In the genomic region with DNA sequence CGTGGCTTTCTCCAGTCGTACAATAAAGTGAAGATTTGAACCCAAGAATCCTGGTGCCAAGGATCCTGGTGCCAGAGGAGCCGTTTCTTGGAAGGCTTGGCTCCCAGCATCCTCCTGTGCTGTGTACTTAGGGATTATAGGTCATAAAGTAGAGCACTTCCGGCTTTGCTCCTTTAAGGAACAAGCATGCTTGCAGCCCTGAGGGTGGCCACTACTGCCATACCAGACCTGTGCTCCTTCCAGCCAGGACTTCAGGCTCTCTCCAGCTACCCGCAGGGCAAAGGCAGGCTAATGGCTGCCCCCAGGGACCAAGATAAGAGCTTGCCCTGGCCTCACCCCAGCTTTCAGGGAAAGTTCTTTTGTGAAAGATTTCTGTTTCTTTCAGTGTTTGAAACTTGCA, we compare ENCODE assay signal across 38 mouse cellular contexts. TPM values are rescaled to one million over a fixed set of nuclear protein-coding genes. Genes with fewer than 3 reads are reported as not detected.
DNase-seq lines count a peak whose midpoint lies in the region; ATAC-seq lines count a peak whose summit lies in the region.
"Had no signal": no experiment of that assay in that cellular context is flagged by ENCODE, and none has a peak within 500 bp of the region (broad histone marks: within the 10 kb centered on the region; RNA-seq: fewer than 3 reads in every experiment).

No protein-coding gene starts in this region.

- WGBS in limb, embryonic 11.5 days: 57% methylated on average over 5 of the region's 5 CpGs

- peak; percentile 46 for DNase-seq in adrenal gland, postnatal 10 days
- no peak for DNase-seq in adrenal gland, adult 8-10 months
- DNase-seq in urinary bladder, postnatal 14 days (ENCODE audit: low spot score): peak; percentile 32
- DNase-seq in urinary bladder, postnatal 36 days (ENCODE audit: low spot score in 2 of 2): no peak
- DNase-seq in limb, embryonic 11.5 days (ENCODE audit: low spot score): peak; percentile 36
- DNase-seq in right cerebral cortex, postnatal 4 days: no peak
- DNase-seq in cerebellum, postnatal 36 days: no peak
- no peak for DNase-seq in heart, adult 8-10 months (ENCODE audit: low spot score)
- DNase-seq: cerebellum, adult 2 months; cerebellum, postnatal 14 days; heart, postnatal 14 days; kidney, adult 8-10 months; liver, postnatal 0 days; lung, postnatal 36 days; right cerebral cortex, postnatal 25 days; spleen, adult 18-20 months; thymus, postnatal 14 days had no signal

- 0 out of 2 replicates have a peak, but pooled peaks cover 2% of the 10 kb centered on the region for H3K4me1 ChIP-seq in limb, embryonic 11.5 days (ENCODE audit: control insufficient read depth, insufficient read depth, low read length)
- H3K4me1 ChIP-seq: hindbrain, embryonic 15.5 days; liver, embryonic 12.5 days; midbrain, embryonic 15.5 days had no signal

- no peak overlapping the region for H3K4me2 ChIP-seq in limb, embryonic 11.5 days (ENCODE audit: low read depth, severe bottlenecking)
- H3K4me2 ChIP-seq: embryonic facial prominence, embryonic 13.5 days; hindbrain, embryonic 15.5 days; liver, embryonic 12.5 days; midbrain, embryonic 15.5 days had no signal

- no peak for ATAC-seq in limb, embryonic 11.5 days (ENCODE audit: insufficient number of reproducible peaks, low FRiP score, low TSS enrichment, low read depth)
- ATAC-seq: forebrain, embryonic 16.5 days; inflammation-experienced regulatory T-cells, adult 6 months; liver, embryonic 12.5 days; liver, postnatal 0 days; midbrain, embryonic 15.5 days had no signal

- no peak overlapping the region for H3K4me3 ChIP-seq in limb, embryonic 11.5 days (ENCODE audit: low read depth, low read length)
- H3K4me3 ChIP-seq: embryonic facial prominence, embryonic 13.5 days; forebrain, embryonic 10.5 days; hindbrain, embryonic 10.5 days; hindbrain, embryonic 15.5 days; liver, embryonic 12.5 days; midbrain, embryonic 15.5 days had no signal

- H3K36me3 ChIP-seq in limb, embryonic 11.5 days (ENCODE audit: control insufficient read depth, insufficient read depth, low read length): no peaks in the 10 kb centered on the region
- H3K36me3 ChIP-seq: embryonic facial prominence, embryonic 13.5 days; forebrain, embryonic 10.5 days; G1E; hindbrain, embryonic 10.5 days; hindbrain, embryonic 15.5 days; liver, embryonic 12.5 days; midbrain, embryonic 15.5 days had no signal

- H3K9me3 ChIP-seq in limb, embryonic 11.5 days (ENCODE audit: control insufficient read depth, low read length): no peaks in the 10 kb centered on the region
- H3K9me3 ChIP-seq: embryonic facial prominence, embryonic 13.5 days; forebrain, embryonic 10.5 days; G1E; hindbrain, embryonic 10.5 days; hindbrain, embryonic 15.5 days; liver, embryonic 12.5 days; midbrain, embryonic 15.5 days had no signal

- no peak overlapping the region for H3K9ac ChIP-seq in limb, embryonic 11.5 days (ENCODE audit: low read length)
- H3K9ac ChIP-seq: embryonic facial prominence, embryonic 13.5 days; hindbrain, embryonic 15.5 days; liver, embryonic 12.5 days; liver, postnatal 0 days; midbrain, embryonic 15.5 days had no signal

- H3K27ac ChIP-seq in limb, embryonic 11.5 days (replicated peaks; ENCODE audit: low read depth, low read length): no peak overlapping the region
- H3K27ac ChIP-seq: forebrain, embryonic 10.5 days; hindbrain, embryonic 10.5 days; hindbrain, embryonic 15.5 days; kidney, postnatal 0 days; liver, embryonic 12.5 days; midbrain, embryonic 15.5 days had no signal

- H3K27me3 ChIP-seq in limb, embryonic 11.5 days (ENCODE audit: control insufficient read depth, insufficient read depth, low read length): no peaks in the 10 kb centered on the region
- H3K27me3 ChIP-seq: embryonic facial prominence, embryonic 13.5 days; hindbrain, embryonic 15.5 days; liver, embryonic 12.5 days; midbrain, embryonic 15.5 days had no signal

RNA-seq across cellular contexts. Expression of gene S100z, which starts 14.8 kb away (rescaled TPM):
- total RNA-seq in adrenal gland, postnatal 10 days (2021): not detected
- total RNA-seq in adrenal gland, adult 8-10 months (2022): not detected
- not detected in 2 replicates for polyA plus RNA-seq in limb, embryonic 11.5 days (2014; fragmentation: Nextera tagmentation; extraction: Ambion mirVana)
- total RNA-seq in heart, adult 8-10 months (2022): not detected
- total RNA-seq: adrenal gland, postnatal 4 days; G1E; heart, postnatal 14 days; layer of hippocampus, postnatal 10 days; left cerebral cortex, adult 18-20 months; left cerebral cortex, postnatal 14 days; megakaryocyte, adult 5-6 weeks; neutrophil, adult 5-6 weeks had no signal
- polyA plus RNA-seq: cerebellum, adult 2 months; forebrain, embryonic 10.5 days; forebrain, embryonic 16.5 days; G1E; heart, embryonic 14.5 days; hindbrain, embryonic 10.5 days; hindbrain, embryonic 15.5 days; inflammation-experienced regulatory T-cells, adult 6 months; kidney, postnatal 0 days; limb, embryonic 14.5 days; liver, embryonic 12.5 days; liver, postnatal 0 days; lung, embryonic 16.5 days; midbrain, embryonic 15.5 days; neural tube, embryonic 11.5 days had no signal

RNA-seq across cellular contexts. Expression of gene F2rl1, which starts 31.7 kb away (rescaled TPM):
- under 1 TPM; 0.63 to 0.82 TPM for total RNA-seq in adrenal gland, postnatal 10 days (2021)
- under 1 TPM in 3 of 4 experiments, not detected in 1; 0.10 to 0.17 (median 0.15) TPM for total RNA-seq in adrenal gland, adult 8-10 months (2022)
- 0.11 TPM in 1 of 2 replicates, not detected in the other for polyA plus RNA-seq in limb, embryonic 11.5 days (2014; fragmentation: Nextera tagmentation; extraction: Ambion mirVana)
- total RNA-seq in heart, adult 8-10 months (2022): under 1 TPM; 0.31 to 0.72 (median 0.66) TPM
- polyA plus RNA-seq: forebrain, embryonic 16.5 days; G1E; hindbrain, embryonic 15.5 days; neural tube, embryonic 11.5 days had no signal

RNA-seq across cellular contexts. Expression of gene Crhbp, which starts 48.6 kb away (rescaled TPM):
- total RNA-seq in adrenal gland, postnatal 10 days (2021): not detected
- total RNA-seq in adrenal gland, adult 8-10 months (2022): not detected
- 1.4 and 3.5 TPM in 2 replicates for polyA plus RNA-seq in limb, embryonic 11.5 days (2014; fragmentation: Nextera tagmentation; extraction: Ambion mirVana)
- total RNA-seq in heart, adult 8-10 months (2022): not detected
- total RNA-seq: adrenal gland, postnatal 4 days; gastrocnemius, adult 8-10 months; heart, postnatal 14 days; megakaryocyte, adult 5-6 weeks; neutrophil, adult 5-6 weeks had no signal
- polyA plus RNA-seq: G1E; heart, embryonic 14.5 days; inflammation-experienced regulatory T-cells, adult 6 months; liver, embryonic 12.5 days had no signal

Comparison
In these comparisons a context has a peak if more than half of its experiments do, and no peak if none do; other contexts are left out.
1. DNase-seq: peak in adrenal gland, postnatal 10 days (single experiment), urinary bladder, postnatal 14 days (single experiment) and limb, embryonic 11.5 days (single experiment); none in adrenal gland, adult 8-10 months (single experiment), urinary bladder, postnatal 36 days (0 of 2), right cerebral cortex, postnatal 4 days (single experiment), cerebellum, postnatal 36 days (0 of 2) and heart, adult 8-10 months (single experiment).